Mouse (Mus musculus) kidney, adult 2 months (tissue): ENCODE results near the gene Pnrc2. TPM values are rescaled to one million over a fixed set of nuclear protein-coding genes. Genes with fewer than 3 reads are reported as not detected.
A peak's percentile ranks its signal among the peaks of the same experiment; 100 is the strongest.

ENCODE experiments used
- DNase-seq: peaks from one replicate; pipeline ENCODE4 v3.0.0; 2021
- H3K27ac ChIP-seq: fragments of 200-500 bp; 2 replicates; pipeline ENCODE4 v1.5.1; 2012; ENCODE audit warnings: low read depth, low read length, control low read depth, inconsistent platforms; ENCODE audit not compliant: insufficient read depth
- H3K27me3 ChIP-seq: fragments of 200-500 bp; replicated peaks from 2 replicates; pipeline ENCODE4 v1.6.1; 2012; ENCODE audit warnings: mild to moderate bottlenecking, moderate library complexity, low read length, inconsistent platforms; ENCODE audit not compliant: control insufficient read depth, insufficient read depth
- H3K36me3 ChIP-seq: fragments of 200-500 bp; 2 replicates; pipeline ENCODE4 v1.6.1; 2012; ENCODE audit warnings: mild to moderate bottlenecking, moderate library complexity, low read length, inconsistent platforms; ENCODE audit not compliant: control insufficient read depth, insufficient read depth
- H3K4me1 ChIP-seq: fragments of 200-500 bp; 2 replicates; pipeline ENCODE4 v1.6.1; 2011; ENCODE audit warnings: low read length; ENCODE audit not compliant: control insufficient read depth, insufficient read depth
- H3K4me3 ChIP-seq: fragments of 200-500 bp; 2 replicates; pipeline ENCODE4 v1.5.1; 2011; ENCODE audit warnings: mild to moderate bottlenecking, low read depth, low read length, control low read depth; ENCODE audit not compliant: insufficient read depth
- CTCF ChIP-seq: fragments of 200-500 bp; conservative IDR thresholded peaks from 2 replicates; pipeline ENCODE4 v1.5.1; 2011; ENCODE audit warnings: low read depth, mild to moderate bottlenecking, control low read depth, low read length, moderate library complexity, mixed read lengths; ENCODE audit not compliant: insufficient read depth, insufficient read length
- POLR2A ChIP-seq: fragments of 200-500 bp; IDR thresholded peaks from one replicate; pipeline ENCODE4 v1.6.1; 2011; ENCODE audit warnings: low read depth, low read length, control low read depth
- WGBS: fragments of 180-500 bp; shearing (Covaris S2); methylation state at CpG from one replicate; pipeline ENCODE4 v1.1.7; 2018; 5-methylcytosine and 5-hydroxymethylcytosine counted together
- polyA plus RNA-seq: library from polyadenylated mRNA; depleted of rRNA; stranded (reverse); fragments of >200 nt; gene quantifications from 2 replicates; pipeline ENCODE4 v1.2.3, GENCODE M21; 2012

Gene Pnrc2
- polyA plus RNA-seq, 1 experiment = 23.3 TPM

- no peaks in the 10 kb centered on the region for H3K4me1 ChIP-seq
- no peak for TF ChIP-seq POLR2A
- TF ChIP-seq CTCF = no peak
- 87% methylated on average over 4 of the region's 4 CpGs for WGBS
- DNase-seq = no peak
- no peak overlapping the region for H3K27ac ChIP-seq
- H3K27me3 ChIP-seq = no peaks in the 10 kb centered on the region
- no peak overlapping the region for H3K4me3 ChIP-seq
- no peaks in the 10 kb centered on the region for H3K36me3 ChIP-seq
Measured at GRCm38 (mm10) chr4:135902606-135903242, 29.1 kb upstream of the Pnrc2 start.

DNA sequence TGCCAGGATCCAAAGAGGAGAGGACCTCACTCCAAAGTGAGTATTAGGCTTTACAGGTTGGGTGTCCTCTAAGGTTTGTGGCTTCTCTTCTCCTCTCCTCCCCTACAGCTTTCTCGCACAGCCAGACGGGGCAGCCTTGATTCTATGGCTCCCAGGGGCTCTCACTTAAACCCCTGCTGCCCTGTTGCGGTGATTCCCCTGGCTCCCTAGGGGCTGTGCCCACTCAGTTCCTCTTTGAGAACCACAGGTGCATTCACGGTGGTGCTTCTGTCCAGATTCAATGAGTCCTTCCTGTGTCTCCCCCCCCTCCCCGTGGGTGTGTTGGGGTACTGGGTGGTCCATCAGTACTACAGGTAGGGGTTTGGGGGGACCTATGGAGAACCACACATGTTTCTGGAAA, 26.4 kb upstream of the Pnrc2 start:
- DNase-seq = no peak
- WGBS = 85% methylated on average over 5 of the region's 5 CpGs
- TF ChIP-seq POLR2A = no peak
- no peak for TF ChIP-seq CTCF
- Histone ChIP-seq H3K36me3 (no peaks in the 10 kb centered on the region), H3K4me1 (no peaks in the 10 kb centered on the region), H3K27ac (no peak overlapping the region), H3K4me3 (no peak overlapping the region), H3K27me3 (no peaks in the 10 kb centered on the region)

DNA sequence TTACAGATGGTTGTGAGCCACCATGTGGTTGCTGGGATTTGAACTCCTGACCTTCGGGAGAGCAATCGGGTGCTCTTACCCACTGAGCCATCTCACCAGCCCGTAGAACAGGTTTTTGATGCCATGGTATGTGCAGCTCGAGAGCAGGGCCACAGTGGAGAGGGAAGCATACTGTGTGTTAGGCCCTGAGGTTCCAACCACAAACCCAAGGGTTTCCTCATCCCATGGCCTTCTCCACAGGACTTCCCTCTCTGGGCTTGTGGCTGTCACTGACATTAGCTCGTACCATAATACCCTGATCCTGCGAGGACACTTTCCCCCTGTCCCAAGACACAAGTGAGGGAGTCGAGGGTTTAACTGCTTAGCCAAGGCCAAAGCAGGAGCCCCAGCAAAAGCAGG, 25.4 kb upstream of the Pnrc2 start:
- H3K27me3 ChIP-seq = no peaks in the 10 kb centered on the region
- no peaks in the 10 kb centered on the region for H3K36me3 ChIP-seq
- no peak overlapping the region for H3K4me3 ChIP-seq
- TF ChIP-seq POLR2A (no peak), CTCF (no peak)
- WGBS = 85% methylated on average over 7 of the region's 7 CpGs
- no peak overlapping the region for H3K27ac ChIP-seq
- DNase-seq = no peak
- no peaks in the 10 kb centered on the region for H3K4me1 ChIP-seq

DNA sequence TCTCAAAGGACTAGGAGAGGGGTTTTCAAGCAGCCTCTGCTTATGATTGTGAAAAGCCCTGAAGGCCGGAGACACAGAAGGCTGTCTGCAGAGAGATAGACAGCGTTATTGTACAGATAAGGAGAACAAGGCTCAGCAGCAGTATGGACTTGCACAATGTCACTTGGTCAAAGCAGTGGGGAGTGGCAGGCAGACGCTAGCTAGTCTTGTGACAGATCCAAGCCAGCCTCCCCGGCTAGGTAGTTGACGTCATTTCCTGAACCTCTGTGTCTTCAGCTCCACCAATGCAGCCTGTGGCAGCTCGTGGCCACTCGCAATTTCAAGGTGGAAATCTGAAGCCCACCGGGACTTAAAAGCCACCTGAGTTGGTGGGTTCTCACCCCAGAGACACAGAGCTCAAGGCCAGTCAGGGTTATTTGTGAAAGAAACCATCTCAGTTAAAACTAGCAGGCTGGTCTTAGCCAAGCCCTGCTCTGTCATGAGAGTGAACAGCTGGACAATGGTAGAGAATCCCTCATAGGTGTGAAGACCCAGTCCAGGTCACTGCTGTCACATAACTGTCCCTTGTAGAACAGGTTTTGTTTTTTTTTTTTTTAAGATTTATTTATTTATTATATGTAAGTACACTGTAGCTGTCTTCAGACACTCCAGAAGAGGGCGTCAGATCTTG, 24.9 kb upstream of the Pnrc2 start:
- 69% methylated on average over 9 of the region's 9 CpGs for WGBS
- TF ChIP-seq POLR2A = no peak
- no peak for TF ChIP-seq CTCF
- DNase-seq = peak; percentile 43
- H3K4me3 ChIP-seq = no peak overlapping the region
- H3K4me1 ChIP-seq = no peaks in the 10 kb centered on the region
- no peaks in the 10 kb centered on the region for H3K27me3 ChIP-seq
- no peak overlapping the region for H3K27ac ChIP-seq
- H3K36me3 ChIP-seq = no peaks in the 10 kb centered on the region

DNA sequence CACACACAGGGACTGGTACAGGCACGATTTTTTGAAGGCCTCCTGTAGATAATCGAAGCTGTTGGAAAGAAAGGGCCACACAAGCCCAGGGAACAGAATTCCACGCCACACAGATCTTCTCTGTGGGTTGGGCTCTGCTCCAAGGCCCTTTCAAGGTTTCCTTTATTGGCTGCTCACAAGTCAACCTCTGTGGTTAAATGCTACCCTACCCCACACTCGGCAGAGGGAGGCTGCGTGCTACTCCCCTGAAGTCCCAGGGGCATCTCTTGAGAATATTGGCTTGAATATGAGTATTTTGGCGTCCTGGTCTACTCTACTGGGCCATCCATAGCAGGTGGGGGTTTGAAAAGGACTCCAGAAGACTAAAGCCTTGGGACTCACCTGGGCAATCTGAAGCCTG, 22.5 kb upstream of the Pnrc2 start:
- Histone ChIP-seq H3K27me3 (no peaks in the 10 kb centered on the region), H3K4me1 (no peaks in the 10 kb centered on the region), H3K4me3 (no peak overlapping the region), H3K36me3 (no peaks in the 10 kb centered on the region), H3K27ac (no peak overlapping the region)
- no peak for DNase-seq
- WGBS = 81% methylated on average over 6 of the region's 6 CpGs
- no peak for TF ChIP-seq CTCF
- TF ChIP-seq POLR2A = no peak

- no peak within 1 kb of the TSS for H3K4me3 ChIP-seq
- no peak within 1 kb of the TSS for H3K27ac ChIP-seq
- WGBS = 70% methylated on average over 8 of the region's 8 CpGs
- H3K36me3 ChIP-seq = no peaks in the 10 kb centered on the region
- no peaks in the 10 kb centered on the region for H3K27me3 ChIP-seq
- no peak for TF ChIP-seq CTCF
- TF ChIP-seq POLR2A = no peak
- H3K4me1 ChIP-seq = no peaks in the 10 kb centered on the region
- DNase-seq = no peak
Measured at GRCm38 (mm10) chr4:135895071-135895571, 21.5 kb upstream of the Pnrc2 start, which contains the start of gene Cnr2. Gene Cnr2 (plus strand): TSS chr4:135895394.

DNA sequence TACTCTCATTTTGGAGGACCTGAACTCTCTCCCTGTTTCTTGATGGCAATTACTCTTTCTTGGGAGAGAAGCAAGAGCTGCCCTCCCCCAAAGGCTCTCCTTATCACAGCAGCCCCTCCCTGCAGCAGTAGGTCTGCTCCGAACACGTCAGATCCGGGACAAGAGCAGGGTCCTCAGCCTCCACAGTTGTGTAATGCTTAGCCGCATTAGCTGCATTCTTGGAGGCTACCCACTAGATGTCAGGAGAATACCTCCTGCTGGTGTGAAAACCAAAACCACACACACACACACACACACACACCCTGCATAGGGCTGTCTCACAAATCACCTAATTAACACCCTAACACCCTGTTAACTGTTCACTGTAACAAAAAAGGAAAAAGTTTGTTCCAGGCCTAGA, 19.2 kb upstream of the Pnrc2 start:
- TF ChIP-seq CTCF = no peak
- no peak for TF ChIP-seq POLR2A
- no peak for DNase-seq
- 75% methylated on average over 4 of the region's 4 CpGs for WGBS

More for the DNA sequence above, 19.2 kb upstream of the Pnrc2 start:
- Histone ChIP-seq H3K4me3 (no peak overlapping the region), H3K36me3 (no peaks in the 10 kb centered on the region), H3K4me1 (no peaks in the 10 kb centered on the region), H3K27me3 (no peaks in the 10 kb centered on the region), H3K27ac (no peak overlapping the region)
